Mouse (Mus musculus) midbrain, postnatal 0 days (tissue): ENCODE results near the gene Tm4sf5. TPM values are rescaled to one million over a fixed set of nuclear protein-coding genes. Genes with fewer than 3 reads are reported as not detected.
"Not testable (repeated sequence)": the region's sequence is repeated elsewhere in the genome, so short reads cannot be mapped to it uniquely, and the experiment has no call there.

Experiments used
- ATAC-seq: fragments of 200-750 bp; cut with Nextera tagmentation; 2 replicates; pipeline ENCODE4 v1.8.0; 2017; ENCODE audit warnings: moderate number of reproducible peaks, mild to moderate bottlenecking, moderate TSS enrichment, moderate library complexity; ENCODE audit not compliant: low FRiP score
- DNase-seq: peaks from one replicate; pipeline ENCODE4 v3.0.0-alpha.2; 2015; ENCODE audit warnings: low spot score
- H3K27ac ChIP-seq: fragments of 300-500 bp; sonication (generic); 2 replicates; pipeline ENCODE4 v1.5.1; 2014; ENCODE audit warnings: low read depth, mild to moderate bottlenecking, low read length, mixed read lengths
- H3K27me3 ChIP-seq: fragments of 300-500 bp; sonication (generic); 2 replicates; pipeline ENCODE4 v1.6.1; 2014; ENCODE audit warnings: low read length, control low read depth, mixed read lengths; ENCODE audit not compliant: insufficient read depth
- H3K36me3 ChIP-seq: fragments of 300-500 bp; sonication (generic); 2 replicates; pipeline ENCODE4 v1.6.1; 2014; ENCODE audit warnings: low read length, control low read depth, mixed read lengths; ENCODE audit not compliant: insufficient read depth
- H3K4me1 ChIP-seq: fragments of 300-500 bp; sonication (generic); 2 replicates; pipeline ENCODE4 v1.6.1; 2014; ENCODE audit warnings: mild to moderate bottlenecking, control low read depth, antibody characterized with exemption, low read length, mixed read lengths; ENCODE audit not compliant: insufficient read depth
- H3K4me2 ChIP-seq: fragments of 300-500 bp; sonication (generic); 2 replicates; pipeline ENCODE4 v1.6.1; 2014; ENCODE audit warnings: low read depth, mild to moderate bottlenecking, low read length, mixed read lengths; ENCODE audit not compliant: poor library complexity, severe bottlenecking
- H3K4me3 ChIP-seq: fragments of 300-500 bp; sonication (generic); 2 replicates; pipeline ENCODE4 v1.5.1; 2014; ENCODE audit warnings: low read depth, mild to moderate bottlenecking, low read length, moderate library complexity
- H3K9ac ChIP-seq: fragments of 300-500 bp; sonication (generic); replicated peaks from 2 replicates; pipeline ENCODE4 v1.6.1; 2014; ENCODE audit warnings: mild to moderate bottlenecking, low read length, moderate library complexity, mixed read lengths; ENCODE audit not compliant: poor library complexity, severe bottlenecking
- H3K9me3 ChIP-seq: fragments of 300-500 bp; sonication (generic); 2 replicates; pipeline ENCODE4 v1.6.1; 2016; ENCODE audit warnings: low read length, control low read depth
- CTCF ChIP-seq: IDR thresholded peaks from 2 replicates; pipeline ENCODE4 v1.5.1; 2016; ENCODE audit warnings: antibody characterized with exemption, mild to moderate bottlenecking
- WGBS: fragments of 180-500 bp; shearing (Covaris S2); extraction: QIAGEN DNeasy Blood & Tissue Kit; methylation state at CpG from one replicate; pipeline ENCODE4 v1.1.7; 2014; 5-methylcytosine and 5-hydroxymethylcytosine counted together
- polyA plus RNA-seq: library from polyadenylated mRNA; unstranded; fragments of >200 nt; fragmentation: Nextera tagmentation; extraction: Ambion mirVana; gene quantifications from 2 replicates; pipeline ENCODE4 v1.2.1, GENCODE M21; 2015
- total RNA-seq: library from RNA; depleted of rRNA; stranded (reverse); fragments of >200 nt; gene quantifications from 2 replicates; pipeline ENCODE4 v1.2.3, GENCODE M21; 2014

Tm4sf5 gene
- total and polyA plus RNA-seq, 2 experiments from 2014 or later: 12.1 to 19.8 TPM

DNA sequence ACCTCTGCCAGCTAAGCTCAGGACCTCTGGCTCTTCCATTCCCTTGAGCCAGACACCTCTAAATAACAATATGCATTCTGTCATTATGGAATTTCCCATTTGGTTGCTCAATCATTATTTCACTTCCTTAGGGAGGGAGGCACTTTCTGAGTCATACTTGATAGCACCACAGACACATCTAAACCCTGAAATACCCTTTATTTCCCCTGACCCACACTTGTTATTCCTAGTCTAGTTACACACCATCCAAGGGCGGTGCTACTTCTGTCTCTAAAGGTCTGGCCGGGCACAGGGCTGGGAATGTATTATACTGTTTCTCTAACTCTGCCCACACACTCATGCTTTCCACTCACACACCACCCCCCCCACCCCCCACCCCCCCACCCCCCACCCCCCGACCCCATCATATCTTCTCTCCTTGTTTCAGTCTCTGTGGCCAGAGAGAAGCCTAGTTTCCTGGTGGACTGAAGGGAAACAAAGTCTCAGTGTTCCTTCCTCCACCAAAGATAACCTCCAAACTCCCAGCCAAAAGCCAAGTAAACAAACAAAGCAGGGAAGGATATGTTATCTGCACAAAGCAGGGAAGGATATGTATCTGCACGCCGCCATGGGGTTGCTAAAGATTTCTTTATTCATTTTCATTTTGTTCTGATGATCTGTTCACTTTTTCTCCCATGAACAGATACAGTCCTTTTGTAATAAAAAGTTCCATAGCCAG lies 37.0 kb upstream of the Tm4sf5 start:
- DNase-seq: no peak
- ATAC-seq: no peak
- TF ChIP-seq CTCF: no peak

DNA sequence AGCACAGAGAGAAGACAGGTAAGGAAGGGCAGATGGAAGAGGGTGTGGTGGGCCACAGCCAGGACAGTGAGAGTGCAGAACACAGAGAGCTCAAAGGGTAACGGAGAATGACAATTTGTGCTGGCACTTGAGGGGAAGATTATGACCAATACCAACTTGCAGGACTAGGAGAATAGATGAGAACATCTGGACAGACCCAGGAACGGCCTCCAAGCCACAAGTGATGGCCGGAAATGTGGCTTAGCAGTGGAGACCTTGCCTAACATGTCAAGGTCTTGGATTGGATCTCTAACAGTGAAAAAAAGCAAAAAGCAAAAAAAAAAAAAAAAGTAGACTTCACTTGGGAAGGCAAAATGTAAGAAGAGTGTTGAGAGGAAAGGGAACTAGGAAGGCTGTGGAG lies 35.3 kb upstream of the Tm4sf5 start:
- H3K9me3 ChIP-seq: no peaks in the 10 kb centered on the region
- no peak overlapping the region for H3K27ac ChIP-seq
- ATAC-seq (no peak), DNase-seq (no peak)
- H3K4me3 ChIP-seq: no peak overlapping the region
- H3K4me1 ChIP-seq: no peaks in the 10 kb centered on the region
- no peak overlapping the region for H3K4me2 ChIP-seq
- WGBS: 88% methylated on average over 3 of the region's 3 CpGs
- no peak overlapping the region for H3K9ac ChIP-seq
- H3K36me3 ChIP-seq: no peaks in the 10 kb centered on the region
- TF ChIP-seq CTCF: no peak
- 0 out of 2 replicates have a peak, but pooled peaks cover 3% of the 10 kb centered on the region for H3K27me3 ChIP-seq

More for the DNA sequence above, 37.0 kb upstream of the Tm4sf5 start:
- H3K36me3 ChIP-seq: no peaks in the 10 kb centered on the region
- no peak overlapping the region for H3K9ac ChIP-seq
- no peaks in the 10 kb centered on the region for H3K9me3 ChIP-seq
- no peaks in the 10 kb centered on the region for H3K4me1 ChIP-seq
- no peak overlapping the region for H3K4me2 ChIP-seq
- WGBS: 97% methylated on average over 5 of the region's 5 CpGs
- no peak overlapping the region for H3K27ac ChIP-seq
- H3K4me3 ChIP-seq: no peak overlapping the region
- peaks cover 11% of the 10 kb centered on the region; the same call in 1 of the 2 replicates for H3K27me3 ChIP-seq

DNA sequence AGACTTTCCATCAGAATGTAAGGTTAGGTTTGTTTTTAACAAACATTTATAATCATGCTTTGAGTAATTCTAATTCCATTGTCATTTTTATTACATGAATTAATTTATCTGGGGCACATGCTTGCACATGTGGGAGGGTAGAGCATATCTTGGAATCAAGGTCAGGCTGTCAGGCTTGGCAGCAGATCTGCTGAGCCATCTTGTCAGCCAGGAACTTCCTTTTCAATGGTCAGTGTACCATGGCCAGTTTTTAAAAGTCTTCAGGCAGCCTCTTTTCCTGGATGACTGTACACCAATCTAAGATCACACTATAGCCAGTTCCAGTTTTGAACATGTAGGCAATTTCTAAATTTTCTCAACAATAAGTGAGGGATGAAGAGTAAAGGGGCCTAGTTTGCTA lies 32.3 kb upstream of the Tm4sf5 start:
- no peak for TF ChIP-seq CTCF

DNA sequence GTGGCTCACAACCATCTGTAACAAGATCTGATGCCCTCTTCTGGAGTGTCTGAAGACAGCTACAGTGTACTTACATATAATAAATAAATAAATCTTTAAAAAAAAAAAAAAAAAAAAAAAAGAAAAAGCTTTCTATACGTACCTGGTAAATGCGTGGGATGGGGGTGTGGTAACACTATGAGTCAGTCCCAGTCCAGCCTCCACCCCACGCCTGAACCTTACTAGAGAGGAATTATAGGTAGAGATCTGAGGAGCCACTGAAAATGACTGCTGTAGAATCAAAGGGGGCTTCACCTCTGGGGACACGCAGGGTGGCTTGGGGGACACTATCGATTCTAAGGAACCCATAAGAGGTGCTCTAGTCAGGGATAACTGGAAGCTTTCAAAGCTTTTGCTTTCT lies 31.8 kb upstream of the Tm4sf5 start:
- WGBS: 87% methylated on average over 5 of the region's 5 CpGs
- not testable (repeated sequence) for H3K4me1 ChIP-seq

More for the DNA sequence above, 32.3 kb upstream of the Tm4sf5 start:
- DNase-seq: no peak
- Histone ChIP-seq H3K4me3 (no peak overlapping the region), H3K27ac (no peak overlapping the region), H3K9me3 (no peaks in the 10 kb centered on the region), H3K27me3 (no peaks in the 10 kb centered on the region), H3K4me2 (no peak overlapping the region), H3K36me3 (no peaks in the 10 kb centered on the region), H3K4me1 (no peaks in the 10 kb centered on the region), H3K9ac (no peak overlapping the region)
- no peak for ATAC-seq

DNA sequence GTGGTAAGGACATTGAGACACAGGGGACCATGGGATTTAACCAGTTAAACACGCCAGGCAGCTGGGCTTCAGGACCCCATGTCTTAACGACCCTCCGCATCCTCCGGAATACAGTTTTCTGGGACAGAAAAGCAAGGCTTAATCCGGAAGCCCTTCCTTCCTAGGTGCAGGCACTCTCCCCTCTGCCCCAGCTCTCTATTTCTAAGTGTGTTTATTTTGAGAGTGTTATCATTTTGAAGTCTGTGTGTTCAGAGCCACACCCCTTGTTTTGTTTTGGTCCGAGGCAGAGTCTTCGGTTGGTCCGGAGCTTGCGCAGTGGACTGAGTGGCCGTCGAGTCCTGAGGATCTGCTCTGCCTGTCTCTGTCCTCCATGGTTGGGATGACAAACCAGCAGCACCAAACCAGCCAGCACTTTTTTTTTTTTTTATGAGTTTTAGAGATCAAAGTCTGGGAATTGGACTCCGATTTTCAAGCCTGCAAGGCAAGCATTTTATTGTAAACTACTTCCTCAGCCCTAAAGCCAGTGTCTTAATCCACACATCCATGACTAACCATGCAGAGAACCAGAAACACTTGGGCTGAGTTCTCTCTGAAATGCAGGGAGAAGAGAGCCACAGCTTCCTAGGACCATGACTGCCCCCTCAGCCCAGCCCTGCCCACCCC lies 30.0 kb upstream of the Tm4sf5 start:
- no peak for ATAC-seq
- WGBS: 68% methylated on average over 12 of the region's 12 CpGs
- H3K36me3 ChIP-seq: no peaks in the 10 kb centered on the region
- no peaks in the 10 kb centered on the region for H3K4me1 ChIP-seq
- DNase-seq: no peak
- H3K4me3 ChIP-seq: no peak overlapping the region
- no peak overlapping the region for H3K9ac ChIP-seq
- H3K9me3 ChIP-seq: no peaks in the 10 kb centered on the region
- H3K27me3 ChIP-seq: no peaks in the 10 kb centered on the region
- TF ChIP-seq CTCF: no peak
- no peak overlapping the region for H3K4me2 ChIP-seq
- H3K27ac ChIP-seq: no peak overlapping the region

More for the DNA sequence above, 31.8 kb upstream of the Tm4sf5 start:
- not testable (repeated sequence) for H3K27me3 ChIP-seq, DNase-seq, H3K36me3 ChIP-seq, H3K4me3 ChIP-seq, H3K4me2 ChIP-seq, H3K9ac ChIP-seq, ATAC-seq, H3K27ac ChIP-seq, H3K9me3 ChIP-seq

DNA sequence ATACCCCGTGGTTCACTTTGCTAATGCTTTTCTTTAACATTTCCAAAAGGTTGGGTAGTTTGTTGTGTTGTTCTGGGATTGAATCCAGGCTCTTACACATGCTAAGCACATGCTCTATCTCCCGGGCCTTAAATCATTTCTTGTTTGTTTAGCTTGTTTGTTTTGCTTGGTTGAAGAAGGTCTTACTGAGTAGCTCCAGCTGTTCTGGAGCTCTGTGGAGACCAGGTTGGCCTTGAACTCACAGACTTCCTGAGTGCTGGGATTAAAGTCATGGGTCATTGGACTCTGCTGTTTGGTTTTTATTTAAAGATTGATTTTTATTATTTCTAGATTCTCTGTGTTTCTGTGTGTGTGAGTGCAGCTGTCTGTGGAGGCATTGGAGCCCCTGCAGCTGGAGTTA lies 19.5 kb upstream of the Tm4sf5 start:
- H3K4me2 ChIP-seq: no peak overlapping the region

More for the DNA sequence above, 19.5 kb upstream of the Tm4sf5 start:
- Histone ChIP-seq H3K36me3 (no peaks in the 10 kb centered on the region), H3K9me3 (no peaks in the 10 kb centered on the region), H3K4me1 (no peaks in the 10 kb centered on the region), H3K27ac (no peak overlapping the region), H3K9ac (no peak overlapping the region), H3K4me3 (no peak overlapping the region), H3K27me3 (no peaks in the 10 kb centered on the region)
- no peak for TF ChIP-seq CTCF
- ATAC-seq (no peak), DNase-seq (no peak)
- 57% methylated on average over 2 of the region's 2 CpGs for WGBS
